Mouse (Mus musculus) layer of hippocampus, adult 18-20 months (tissue): Measurements from ENCODE around the gene Tgfb3. TPM values are rescaled to one million over a fixed set of nuclear protein-coding genes. Genes with fewer than 3 reads are reported as not detected.

ENCODE experiments used
- DNase-seq, 2 experiments: peaks; one replicate each; pipeline ENCODE4 v3.0.0; 2022; ENCODE audit warnings: low spot score in 2 of 2
- total RNA-seq, 2 experiments: library from RNA; stranded (reverse); gene quantifications; 2 replicates each; pipeline ENCODE4 v1.2.3; 2021

Tgfb3 gene
- total RNA-seq, 2 experiments from 2014 or later = 18.8 to 19.4 TPM

GRCm38 (mm10) chr12:86082481-86083012 is 3.7 kb upstream of the Tgfb3 start, which contains the start of gene Ift43:
Gene Ift43 (plus strand): TSS chr12:86082541.
- peak; percentile 75 to 87 for DNase-seq

- DNase-seq = peak; percentile 87 to 95
Measured at GRCm38 (mm10) chr12:86079202-86079667, 394 bp upstream of the Tgfb3 start.

DNA sequence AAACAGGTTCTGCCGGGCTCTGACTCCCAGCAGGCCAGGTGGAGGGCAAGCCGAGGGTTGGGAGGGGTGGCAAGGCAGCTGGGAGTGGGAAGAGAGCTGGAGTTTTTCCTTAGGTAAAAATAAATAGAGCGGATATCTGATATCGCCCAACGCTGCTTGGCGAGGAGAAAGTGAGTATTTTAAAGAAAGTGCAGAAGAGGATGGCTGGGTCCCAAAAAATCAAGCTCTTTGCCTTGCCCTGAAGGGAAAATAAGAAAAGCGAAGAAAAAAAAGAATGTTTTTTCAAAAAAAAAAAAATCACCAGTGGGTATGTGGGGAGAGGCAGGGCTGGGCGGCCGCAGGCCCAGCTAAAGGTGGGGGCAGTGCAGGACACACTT is 677 bp downstream of the Tgfb3 start:
- DNase-seq = no peak

DNA sequence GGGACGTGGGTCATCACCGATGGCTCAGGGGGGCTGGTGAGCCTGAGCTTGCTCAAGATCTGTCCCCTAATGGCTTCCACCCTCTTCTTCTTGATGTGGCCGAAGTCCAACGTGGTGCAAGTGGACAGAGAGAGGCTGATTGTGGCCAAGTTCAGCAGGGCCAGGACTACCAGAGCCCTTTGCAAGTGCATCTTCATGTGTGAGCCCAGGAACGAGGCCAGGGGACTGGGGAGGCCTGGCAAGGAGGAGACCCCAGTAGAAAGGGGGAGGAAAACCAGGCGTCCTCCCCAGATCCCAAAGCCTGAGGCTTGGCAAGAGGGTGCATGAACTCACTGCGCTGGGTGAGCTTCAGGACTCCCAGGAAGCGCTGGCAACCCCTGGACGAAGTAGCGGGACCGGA is 1.1 kb downstream of the Tgfb3 start:
- DNase-seq = no peak

DNA sequence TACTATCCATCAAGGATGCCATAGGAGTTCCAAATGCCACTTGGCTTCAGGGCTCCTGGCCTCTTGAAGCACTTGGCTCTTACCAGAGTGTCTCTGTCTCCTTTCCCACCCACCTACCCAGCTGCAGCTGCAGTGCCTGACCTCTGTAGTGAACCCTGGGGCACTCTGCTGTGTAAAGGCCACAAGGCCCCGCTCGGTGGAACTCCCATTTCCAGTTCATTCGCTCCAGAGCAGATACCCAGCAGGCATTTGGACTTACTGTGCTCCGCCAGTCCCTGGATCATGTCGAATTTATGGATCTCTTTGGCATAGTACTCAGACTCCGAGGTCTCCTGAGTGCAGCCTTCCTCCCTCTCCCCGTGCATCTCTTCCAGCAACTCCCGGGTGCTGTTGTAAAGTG is 1.5 kb downstream of the Tgfb3 start:
- DNase-seq = no peak

DNA sequence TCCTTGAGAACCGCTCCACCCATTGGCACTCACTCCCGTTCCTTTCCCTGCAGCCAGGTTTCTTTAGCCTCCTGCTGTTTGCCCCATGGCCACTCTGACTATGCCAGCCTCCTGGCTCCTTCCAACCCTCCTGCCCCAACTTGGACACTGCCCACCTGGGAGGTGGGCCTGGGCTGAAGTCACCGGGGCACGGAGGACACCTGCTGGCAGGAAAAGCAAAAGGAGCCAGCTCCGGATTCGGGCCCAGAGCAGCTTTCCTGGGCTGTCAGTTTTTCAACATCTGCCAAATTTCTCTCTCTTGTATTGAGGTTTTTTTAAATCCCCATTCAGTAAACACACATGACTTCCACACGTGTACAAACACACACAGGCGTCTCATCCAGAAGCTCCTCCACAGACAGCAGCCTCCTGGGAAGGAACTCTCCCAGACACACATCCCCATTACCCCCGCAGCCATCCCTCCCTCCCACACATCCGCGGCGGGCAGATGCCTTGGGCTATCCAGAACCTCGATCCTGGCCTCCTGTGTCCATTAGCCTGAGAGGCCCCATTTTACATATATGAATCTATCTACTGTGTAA is 2.4 kb downstream of the Tgfb3 start:
- peak in 1 of 2 experiments; percentile 47 for DNase-seq

DNA sequence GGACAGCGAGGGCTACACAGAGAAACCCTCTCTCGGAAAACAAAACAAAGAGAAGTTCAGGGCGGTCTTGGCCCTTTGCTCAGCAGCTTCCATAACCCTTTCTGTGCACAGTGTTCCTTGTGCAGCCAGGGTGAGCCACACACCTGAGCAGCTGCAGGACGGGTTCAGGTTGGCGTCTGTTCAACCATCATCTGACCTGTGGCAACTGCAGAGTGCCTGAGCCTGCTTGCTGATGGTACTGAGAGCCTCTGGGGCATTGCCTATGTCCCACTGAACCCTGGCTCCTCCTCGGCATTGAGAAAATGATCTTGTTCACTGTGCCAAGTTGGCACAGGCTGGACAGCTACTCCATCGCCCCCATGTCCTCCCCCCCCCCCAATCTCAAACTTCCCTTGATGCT is 3.5 kb downstream of the Tgfb3 start:
- no peak for DNase-seq

DNA sequence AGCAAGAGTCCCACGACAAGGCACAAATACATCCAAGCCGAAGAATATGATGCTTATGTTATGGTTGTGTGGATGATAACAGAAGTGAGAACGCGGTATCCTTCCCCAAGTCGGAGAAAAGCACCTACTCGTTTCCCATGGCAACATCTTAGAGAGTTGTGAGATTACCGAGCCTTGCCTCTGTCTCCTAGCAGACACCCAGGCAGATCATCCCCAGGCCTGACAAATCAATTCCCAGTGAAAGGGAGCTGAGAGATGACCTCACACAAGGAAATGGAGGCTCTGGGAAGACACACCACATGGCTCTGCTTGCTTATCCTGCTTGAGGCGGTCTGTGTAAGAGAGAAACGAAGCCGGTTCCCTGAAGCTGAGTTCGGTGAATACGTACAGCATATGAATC is 4.2 kb downstream of the Tgfb3 start:
- no peak for DNase-seq

GRCm38 (mm10) chr12:86071432-86071831 is 7.4 kb downstream of the Tgfb3 start:
- peak; percentile 51 to 72 for DNase-seq

GRCm38 (mm10) chr12:86064796-86065195 is 14.0 kb downstream of the Tgfb3 start:
- no peak for DNase-seq

DNA sequence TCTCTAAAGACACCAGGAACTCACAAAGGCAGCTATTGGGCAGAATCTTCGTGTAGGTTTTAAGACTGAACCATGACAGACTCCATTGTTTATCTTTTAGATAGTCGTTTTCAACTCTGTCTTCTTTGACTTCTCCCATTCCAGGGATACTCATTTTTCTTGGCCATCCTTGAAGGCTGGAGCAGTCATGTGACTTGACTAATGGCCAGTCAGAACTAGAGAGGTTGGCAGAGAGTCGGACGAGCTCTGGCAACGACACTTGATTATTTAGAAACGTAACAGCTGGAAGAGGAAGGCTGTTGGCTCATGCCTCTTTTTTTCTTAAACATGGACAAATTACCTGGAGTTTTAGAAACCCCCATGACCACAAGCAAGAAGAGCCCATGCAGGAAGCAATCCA is 19.5 kb downstream of the Tgfb3 start:
- no peak for DNase-seq

DNA sequence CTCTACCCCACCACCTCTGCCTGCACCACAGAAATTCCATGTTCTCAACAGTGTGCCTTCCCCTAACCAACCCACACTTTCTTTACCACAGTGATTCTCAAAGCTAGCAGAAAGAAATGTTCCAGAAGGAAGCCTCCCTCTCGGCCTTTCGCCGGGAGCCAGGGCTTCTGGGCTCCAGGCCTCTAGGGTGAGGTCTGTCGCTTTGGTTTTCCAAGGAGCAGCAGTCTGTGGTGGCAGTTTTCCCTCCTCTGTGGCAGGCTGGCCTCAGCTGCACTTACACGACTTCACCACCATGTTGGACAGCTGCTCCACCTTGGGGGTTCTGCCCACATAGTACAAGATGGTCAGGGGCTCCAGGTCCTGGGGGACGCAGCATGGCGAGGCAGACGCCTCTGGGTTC is 21.3 kb downstream of the Tgfb3 start:
- DNase-seq = no peak

- DNase-seq = no peak
Measured at GRCm38 (mm10) chr12:86056976-86057375, 21.9 kb downstream of the Tgfb3 start.

GRCm38 (mm10) chr12:86055306-86055705 is 23.5 kb downstream of the Tgfb3 start:
- DNase-seq = no peak

DNA sequence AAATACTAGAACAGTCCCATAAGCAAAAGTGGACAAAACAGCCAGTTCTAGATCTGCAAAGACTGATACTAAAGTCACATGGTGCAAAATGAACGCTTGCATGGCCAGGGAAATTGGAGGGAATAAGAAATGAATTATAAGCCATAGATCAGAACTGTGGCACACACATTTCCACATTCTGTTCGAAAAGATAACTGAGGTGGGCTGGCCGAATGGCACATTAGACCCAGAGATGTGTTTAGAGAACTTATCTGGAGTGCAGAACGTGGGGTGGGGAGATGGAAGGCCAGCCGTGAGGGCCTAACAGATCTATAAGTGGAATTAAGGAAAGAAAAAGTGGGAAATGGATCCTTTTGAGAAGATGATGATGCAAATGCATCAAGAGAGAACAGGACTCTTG is 27.4 kb downstream of the Tgfb3 start:
- no peak for DNase-seq

GRCm38 (mm10) chr12:86049813-86050212 is 29.0 kb downstream of the Tgfb3 start:
- DNase-seq = no peak

DNA sequence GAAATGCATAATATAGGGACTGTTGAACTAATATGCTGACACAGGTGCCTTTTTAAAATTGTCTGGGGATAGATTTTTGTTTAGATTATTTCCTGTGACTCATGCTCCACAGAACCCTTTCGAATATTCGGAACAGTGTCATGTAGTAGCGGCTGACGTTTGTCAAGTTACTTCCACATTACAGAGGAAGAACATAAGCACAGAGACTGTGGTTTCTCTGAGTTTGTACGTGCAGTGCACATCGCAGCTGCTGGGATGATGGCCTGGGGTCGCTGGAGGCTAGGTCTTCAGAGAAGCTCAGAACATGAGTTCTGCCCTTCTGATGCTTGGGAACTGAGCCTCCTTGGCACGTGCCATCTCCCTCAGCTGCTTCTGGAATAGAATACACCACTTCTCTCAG is 31.5 kb downstream of the Tgfb3 start:
- no peak for DNase-seq

DNA sequence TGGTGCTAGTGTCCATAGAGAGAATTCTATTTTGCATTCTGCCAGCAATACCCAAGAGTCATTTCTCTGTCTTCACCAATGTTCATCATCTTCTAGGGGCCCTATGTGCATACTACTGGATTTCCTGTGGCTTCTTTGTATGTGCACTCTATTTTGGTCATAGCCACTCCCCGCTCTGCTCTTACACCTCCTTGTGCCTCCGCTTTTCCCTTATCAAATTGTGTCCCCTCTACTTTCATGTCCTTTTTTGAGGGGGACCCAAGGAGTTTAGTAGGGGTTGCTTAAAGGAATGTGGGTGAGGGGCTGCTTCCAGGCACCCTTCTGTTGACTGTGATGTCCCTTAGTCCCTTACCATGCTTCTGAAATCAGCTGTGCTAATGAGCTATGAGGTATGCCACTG is 32.1 kb downstream of the Tgfb3 start:
- DNase-seq = no peak

DNA sequence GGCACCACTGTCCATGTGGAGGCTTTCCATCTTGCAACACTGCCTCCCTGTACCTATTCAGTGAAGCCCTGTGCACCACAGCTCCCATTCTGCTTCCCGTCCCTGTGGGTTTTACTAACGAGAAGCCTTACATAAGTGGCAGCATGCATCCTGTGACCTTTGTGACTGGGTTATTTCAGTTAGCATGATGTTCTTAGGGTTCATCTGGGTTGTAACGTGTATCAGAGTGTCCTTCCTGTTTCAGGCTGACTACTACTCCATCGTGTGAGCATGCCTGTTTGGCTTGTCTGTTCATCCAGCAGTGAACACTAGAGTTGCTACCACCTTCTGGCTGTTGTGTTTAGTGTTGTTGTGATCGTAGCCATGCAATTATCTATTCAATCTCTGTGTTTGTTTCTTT is 32.7 kb downstream of the Tgfb3 start:
- DNase-seq = no peak

- DNase-seq = no peak
Measured at GRCm38 (mm10) chr12:86039751-86040150, 39.1 kb downstream of the Tgfb3 start.

DNA sequence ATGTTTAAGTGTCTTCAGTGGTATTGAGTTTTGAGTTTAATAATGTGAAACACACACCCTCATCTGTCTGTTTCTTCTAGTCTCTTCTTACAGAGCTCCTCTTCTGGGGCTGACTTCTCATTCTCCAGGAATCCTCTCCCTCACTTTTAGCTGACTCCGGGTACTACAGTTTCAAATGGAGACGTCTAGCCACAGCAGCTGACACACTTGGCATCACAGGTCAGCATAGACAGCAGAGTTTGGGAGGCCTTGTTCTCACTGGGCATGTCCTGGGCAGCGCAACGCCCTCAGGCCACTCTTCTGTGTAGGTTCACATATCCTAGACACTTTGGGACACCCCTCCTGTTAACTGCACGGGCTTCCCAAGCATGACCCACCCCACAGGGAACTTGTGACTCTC is 39.8 kb downstream of the Tgfb3 start:
- DNase-seq = no peak

- DNase-seq = no peak
Measured at GRCm38 (mm10) chr12:86037235-86037921, 41.5 kb downstream of the Tgfb3 start.
